Comparison of ENCODE assay signal across 12 mouse cellular contexts in genomic region chr13:103093713-103094112, GRCm38 (mm10).
"Had no signal": no experiment of that assay in that cellular context is flagged by ENCODE, and none has a peak within 500 bp of the region (broad histone marks: within the 10 kb centered on the region; RNA-seq: fewer than 3 reads in every experiment).

No protein-coding gene starts in this region.

- H3K4me1 ChIP-seq: liver, embryonic 13.5 days had no signal

- H3K36me3 ChIP-seq: intestine, embryonic 15.5 days; liver, embryonic 13.5 days had no signal

- DNase-seq: layer of hippocampus, postnatal 36 days; liver, embryonic 13.5 days; lung, adult 2 months; lung, postnatal 14 days; lung, postnatal 4 days; midbrain, embryonic 14.5 days; thymus, adult 18-20 months; thymus, postnatal 36 days had no signal

- H3K9me3 ChIP-seq: intestine, embryonic 15.5 days; liver, embryonic 13.5 days had no signal

- H3K4me2 ChIP-seq: intestine, embryonic 15.5 days; liver, embryonic 13.5 days; midbrain, embryonic 11.5 days had no signal

- H3K9ac ChIP-seq: intestine, embryonic 15.5 days; liver, embryonic 13.5 days had no signal

- H3K27ac ChIP-seq: intestine, embryonic 15.5 days; kidney, postnatal 0 days; left cerebral cortex, adult 2 months; liver, embryonic 13.5 days had no signal

- H3K27me3 ChIP-seq: intestine, embryonic 15.5 days had no signal

- ATAC-seq: intestine, embryonic 15.5 days had no signal

- H3K4me3 ChIP-seq: intestine, embryonic 15.5 days; liver, embryonic 13.5 days had no signal
